Mouse (Mus musculus): ENCODE measurements around the gene Dnaaf1.

GRCm38 (mm10) chr8:119545791-119546190 is 29.2 kb upstream of the Dnaaf1 start:
- TF ChIP-seq CTCF (IDR thresholded peaks at IDR 0.05) = no peak
- TF ChIP-seq POLR2A (IDR thresholded peaks at IDR 0.05; ENCODE audit: insufficient read depth, low read depth, low read length) = no peak
- TF ChIP-seq EP300 (IDR thresholded peaks at IDR 0.05; ENCODE audit: insufficient read depth, low read depth, low read length) = no peak

All from heart, adult 2 months (tissue).